Comparison of ENCODE assay signal across 9 mouse cellular contexts in the genomic region with DNA sequence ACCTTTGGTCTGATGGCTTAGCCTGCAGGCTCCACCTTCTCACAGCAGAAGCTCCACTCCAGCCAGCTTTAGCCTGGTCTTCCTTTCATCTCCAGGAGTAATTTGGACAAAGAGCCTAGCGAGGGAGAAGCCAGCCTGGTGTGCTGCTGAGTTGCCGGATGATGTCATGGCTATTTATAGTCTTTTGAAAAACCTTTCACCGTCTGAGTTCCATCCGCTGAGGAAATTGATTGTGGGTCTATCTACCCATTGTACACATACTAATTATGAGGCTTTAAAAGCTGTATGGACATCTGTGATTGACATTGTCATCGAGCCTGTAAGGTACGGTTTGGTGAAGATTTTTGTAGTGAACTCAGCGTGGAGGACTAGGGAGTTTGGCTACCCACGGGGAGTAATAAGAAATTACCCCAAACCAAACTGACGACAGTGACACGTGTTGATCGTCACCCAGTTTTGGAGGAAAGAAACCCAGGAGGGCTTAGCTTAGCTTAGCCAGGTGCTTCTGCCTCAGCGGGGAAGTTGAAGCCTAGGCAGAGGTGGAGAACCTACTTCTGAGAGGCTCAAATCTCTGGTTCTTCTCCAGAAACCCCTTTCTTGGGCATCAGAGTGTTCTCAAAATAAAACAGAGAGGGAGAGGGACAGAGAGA. TPM values are rescaled to one million over a fixed set of nuclear protein-coding genes. Genes with fewer than 3 reads are reported as not detected.
DNase-seq lines count a peak whose midpoint lies in the region; ATAC-seq and TF ChIP-seq lines count a peak whose summit lies in the region.
"Had no signal": no experiment of that assay in that cellular context is flagged by ENCODE, and none has a peak within 500 bp of the region (broad histone marks: within the 10 kb centered on the region; RNA-seq: fewer than 3 reads in every experiment).

No protein-coding gene starts in this region.

- H3K27me3 ChIP-seq in limb, embryonic 14.5 days (ENCODE audit: control insufficient read depth, insufficient read depth, low read length): no peaks in the 10 kb centered on the region
- H3K27me3 ChIP-seq in limb, embryonic 10.5 days (ENCODE audit: low read depth, poor library complexity, severe bottlenecking): no peaks in the 10 kb centered on the region
- no peaks in the 10 kb centered on the region for H3K27me3 ChIP-seq in heart, embryonic 15.5 days
- no peaks in the 10 kb centered on the region for H3K27me3 ChIP-seq in neural tube, embryonic 14.5 days (ENCODE audit: control insufficient read depth, insufficient read depth, low read length)
- no peaks in the 10 kb centered on the region; the same call in 1 of the 2 replicates for H3K27me3 ChIP-seq in liver, embryonic 12.5 days (replicated peaks)

- WGBS in limb, embryonic 14.5 days: 63% methylated on average over 12 of the region's 12 CpGs
- 74% methylated on average over 12 of the region's 12 CpGs for WGBS in limb, embryonic 10.5 days
- WGBS in heart, embryonic 15.5 days: 38% methylated on average over 12 of the region's 12 CpGs
- 46% methylated on average over 12 of the region's 12 CpGs for WGBS in neural tube, embryonic 14.5 days
- WGBS in liver, embryonic 12.5 days (ENCODE audit: insufficient replicate concordance): 62% methylated on average over 12 of the region's 12 CpGs

- H3K36me3 ChIP-seq in limb, embryonic 14.5 days (ENCODE audit: control insufficient read depth, insufficient read depth, low read length): no peaks in the 10 kb centered on the region
- H3K36me3 ChIP-seq in limb, embryonic 10.5 days: no peaks in the 10 kb centered on the region
- no peaks in the 10 kb centered on the region for H3K36me3 ChIP-seq in heart, embryonic 15.5 days
- no peaks in the 10 kb centered on the region for H3K36me3 ChIP-seq in neural tube, embryonic 14.5 days (ENCODE audit: control insufficient read depth, insufficient read depth, low read length)
- no peaks in the 10 kb centered on the region for H3K36me3 ChIP-seq in liver, embryonic 12.5 days

- H3K9me3 ChIP-seq in limb, embryonic 14.5 days (ENCODE audit: control insufficient read depth, low read length): no peaks in the 10 kb centered on the region
- H3K9me3 ChIP-seq in limb, embryonic 10.5 days (replicated peaks): no peaks in the 10 kb centered on the region
- H3K9me3 ChIP-seq in heart, embryonic 15.5 days (replicated peaks): no peaks in the 10 kb centered on the region
- no peaks in the 10 kb centered on the region for H3K9me3 ChIP-seq in neural tube, embryonic 14.5 days (ENCODE audit: control insufficient read depth, low read length)
- no peaks in the 10 kb centered on the region for H3K9me3 ChIP-seq in liver, embryonic 12.5 days (replicated peaks)
- H3K9me3 ChIP-seq: G1E had no signal

- H3K4me3 ChIP-seq in limb, embryonic 14.5 days (replicated peaks; ENCODE audit: low read length): no peak overlapping the region
- no peak overlapping the region for H3K4me3 ChIP-seq in limb, embryonic 10.5 days
- H3K4me3 ChIP-seq in heart, embryonic 15.5 days: no peak overlapping the region
- H3K4me3 ChIP-seq in neural tube, embryonic 14.5 days (ENCODE audit: low read depth, low read length): no peak overlapping the region
- H3K4me3 ChIP-seq in liver, embryonic 12.5 days: no peak overlapping the region

- H3K4me2 ChIP-seq in limb, embryonic 14.5 days (replicated peaks; ENCODE audit: low read depth, low read length, severe bottlenecking): no peak overlapping the region
- H3K4me2 ChIP-seq in heart, embryonic 15.5 days: no peak overlapping the region
- H3K4me2 ChIP-seq in neural tube, embryonic 14.5 days (ENCODE audit: low read depth, low read length): no peak overlapping the region
- no peak overlapping the region for H3K4me2 ChIP-seq in liver, embryonic 12.5 days

- TF ChIP-seq POLR2A in limb, embryonic 14.5 days (IDR thresholded peaks at IDR 0.05; ENCODE audit: borderline replicate concordance, extremely low read depth, insufficient read depth, insufficient read length): no peak

- 0 out of 2 replicates have a peak, but pooled peaks cover 6% of the 10 kb centered on the region for H3K4me1 ChIP-seq in limb, embryonic 14.5 days (ENCODE audit: control insufficient read depth, insufficient read depth, low read length)
- H3K4me1 ChIP-seq in limb, embryonic 10.5 days: no peaks in the 10 kb centered on the region
- H3K4me1 ChIP-seq in heart, embryonic 15.5 days (replicated peaks): peaks cover 14% of the 10 kb centered on the region
- no peaks in the 10 kb centered on the region for H3K4me1 ChIP-seq in neural tube, embryonic 14.5 days (ENCODE audit: control insufficient read depth, insufficient read depth, low read length)
- H3K4me1 ChIP-seq in liver, embryonic 12.5 days: 0 out of 2 replicates have a peak, but pooled peaks cover 4% of the 10 kb centered on the region

- no peak overlapping the region for H3K27ac ChIP-seq in limb, embryonic 14.5 days (replicated peaks; ENCODE audit: low read depth, low read length)
- H3K27ac ChIP-seq in limb, embryonic 10.5 days: no peak overlapping the region
- H3K27ac ChIP-seq in heart, embryonic 15.5 days: peak overlapping the region; percentile 4
- no peak overlapping the region for H3K27ac ChIP-seq in neural tube, embryonic 14.5 days (ENCODE audit: low read depth, low read length)
- no peak overlapping the region for H3K27ac ChIP-seq in liver, embryonic 12.5 days

- H3K9ac ChIP-seq in limb, embryonic 14.5 days (ENCODE audit: low read depth, low read length, severe bottlenecking): no peak overlapping the region
- H3K9ac ChIP-seq in heart, embryonic 15.5 days: no peak overlapping the region
- H3K9ac ChIP-seq in neural tube, embryonic 14.5 days (replicated peaks; ENCODE audit: low read depth, low read length): no peak overlapping the region
- no peak overlapping the region for H3K9ac ChIP-seq in liver, embryonic 12.5 days

- DNase-seq in limb, embryonic 14.5 days (ENCODE audit: low spot score): peak; percentile 7
- DNase-seq in limb, embryonic 10.5 days (ENCODE audit: low spot score): no peak
- DNase-seq in cerebellum, postnatal 36 days: peak; percentile 58 to 64

- no peak for ATAC-seq in limb, embryonic 14.5 days (ENCODE audit: low FRiP score, low read depth)
- peak; percentile 83 for ATAC-seq in heart, embryonic 15.5 days (replicated peaks; ENCODE audit: insufficient number of reproducible peaks, insufficient read depth, low FRiP score, low read depth)
- peak; percentile 67; the same call in 1 of the 2 replicates for ATAC-seq in neural tube, embryonic 14.5 days (ENCODE audit: low read depth)
- no peak for ATAC-seq in erythroblast, adult 5-6 weeks (replicated peaks; ENCODE audit: low FRiP score, poor library complexity, severe bottlenecking)
- ATAC-seq in CD4-positive, CD25-positive, alpha-beta regulatory T cell, adult 4 months: no peak
- no peak for ATAC-seq in liver, embryonic 12.5 days

RNA-seq across cellular contexts. Expression of a gene that starts 28.8 kb away (rescaled TPM):
- 16.3 and 17.4 TPM in 2 replicates for polyA plus RNA-seq in limb, embryonic 14.5 days (2012; rRNA removed)
- polyA plus RNA-seq in limb, embryonic 14.5 days (2014; fragmentation: Nextera tagmentation; extraction: Ambion mirVana): 20.1 and 20.5 TPM in 2 replicates
- 16.6 and 17.0 TPM in 2 replicates for polyA plus RNA-seq in limb, embryonic 10.5 days (2016; fragmentation: Nextera tagmentation; extraction: Ambion mirVana)
- 11.5 and 15.0 TPM in 2 replicates for polyA plus RNA-seq in heart, embryonic 15.5 days (2015; fragmentation: Nextera tagmentation; extraction: Ambion mirVana)
- polyA plus RNA-seq in neural tube, embryonic 14.5 days (2014; fragmentation: Nextera tagmentation; extraction: Ambion mirVana): 22.1 and 26.3 TPM in 2 replicates
- total RNA-seq in erythroblast, adult 5-6 weeks (2015; ENCODE audit: low replicate concordance): 17.7 and 30.5 TPM in 2 replicates
- 26.1 and 27.6 TPM in 2 replicates for total RNA-seq in erythroblast, adult 5-6 weeks (2017; ENCODE audit: low replicate concordance)
- polyA plus RNA-seq in CD4-positive, CD25-positive, alpha-beta regulatory T cell, adult 4 months (2017; shearing (Covaris generic)): 10 to 100 TPM; 36.6 to 38.3 TPM
- 9.5 and 11.6 TPM in 2 replicates for polyA plus RNA-seq in liver, embryonic 12.5 days (2016; fragmentation: Nextera tagmentation; extraction: Ambion mirVana)

Comparison
In these comparisons a context has a peak if more than half of its experiments do, and no peak if none do; other contexts are left out.
1. ATAC-seq: peak in heart, embryonic 15.5 days (single experiment) and neural tube, embryonic 14.5 days (single experiment); none in limb, embryonic 14.5 days (single experiment), erythroblast, adult 5-6 weeks (single experiment), CD4-positive, CD25-positive, alpha-beta regulatory T cell, adult 4 months (single experiment) and liver, embryonic 12.5 days (single experiment).